Mouse (Mus musculus): Measurements from ENCODE around the gene Robo2.

Gene Robo2

GRCm38 (mm10) chr16:73958524-73958846 is 453.1 kb downstream of the Robo2 start:
- DNase-seq (ENCODE audit: extremely low read depth, insufficient read length, low spot score), result no peak

- no peak for DNase-seq (ENCODE audit: extremely low read depth, insufficient read length, low spot score)
Observed at GRCm38 (mm10) chr16:73957675-73958523, 453.7 kb downstream of the Robo2 start.

GRCm38 (mm10) chr16:73946171-73946570 is 465.5 kb downstream of the Robo2 start:
- DNase-seq (ENCODE audit: extremely low read depth, insufficient read length, low spot score), result no peak

- DNase-seq (ENCODE audit: extremely low read depth, insufficient read length, low spot score), result no peak
Observed at GRCm38 (mm10) chr16:73940211-73940541, 471.4 kb downstream of the Robo2 start.

GRCm38 (mm10) chr16:73939423-73940210 is 472.0 kb downstream of the Robo2 start:
- DNase-seq (ENCODE audit: extremely low read depth, insufficient read length, low spot score), result no peak

- no peak for DNase-seq (ENCODE audit: extremely low read depth, insufficient read length, low spot score)
Observed at GRCm38 (mm10) chr16:73930323-73930722, 481.3 kb downstream of the Robo2 start.

GRCm38 (mm10) chr16:73927481-73927880 is 484.1 kb downstream of the Robo2 start:
- no peak for DNase-seq (ENCODE audit: extremely low read depth, insufficient read length, low spot score)

GRCm38 (mm10) chr16:73915425-73915824 is 496.2 kb downstream of the Robo2 start:
- DNase-seq (ENCODE audit: extremely low read depth, insufficient read length, low spot score), result no peak

GRCm38 (mm10) chr16:73914936-73915335 is 496.7 kb downstream of the Robo2 start:
- no peak for DNase-seq (ENCODE audit: extremely low read depth, insufficient read length, low spot score)

- DNase-seq (ENCODE audit: extremely low read depth, insufficient read length, low spot score), result no peak
Observed at GRCm38 (mm10) chr16:73908504-73908903, 503.1 kb downstream of the Robo2 start.

GRCm38 (mm10) chr16:73896856-73897255 is 514.8 kb downstream of the Robo2 start:
- DNase-seq (ENCODE audit: extremely low read depth, insufficient read length, low spot score), result no peak

- DNase-seq (ENCODE audit: extremely low read depth, insufficient read length, low spot score), result no peak
Observed at GRCm38 (mm10) chr16:73881911-73882310, 529.7 kb downstream of the Robo2 start.

GRCm38 (mm10) chr16:73877973-73878372 is 533.7 kb downstream of the Robo2 start:
- no peak for DNase-seq (ENCODE audit: extremely low read depth, insufficient read length, low spot score)

- DNase-seq (ENCODE audit: extremely low read depth, insufficient read length, low spot score), result no peak
Observed at GRCm38 (mm10) chr16:73874991-73875390, 536.6 kb downstream of the Robo2 start.

GRCm38 (mm10) chr16:73873828-73874558 is 537.6 kb downstream of the Robo2 start:
- DNase-seq (ENCODE audit: extremely low read depth, insufficient read length, low spot score), result no peak

- no peak for DNase-seq (ENCODE audit: extremely low read depth, insufficient read length, low spot score)
Observed at GRCm38 (mm10) chr16:73870296-73870695, 541.3 kb downstream of the Robo2 start.

GRCm38 (mm10) chr16:73869527-73870212 is 542.0 kb downstream of the Robo2 start:
- no peak for DNase-seq (ENCODE audit: extremely low read depth, insufficient read length, low spot score)

- DNase-seq (ENCODE audit: extremely low read depth, insufficient read length, low spot score), result no peak
Observed at GRCm38 (mm10) chr16:73864625-73865024, 547.0 kb downstream of the Robo2 start.

- no peak for DNase-seq (ENCODE audit: extremely low read depth, insufficient read length, low spot score)
Observed at GRCm38 (mm10) chr16:73863748-73864147, 547.9 kb downstream of the Robo2 start.

GRCm38 (mm10) chr16:73858717-73859116 is 552.9 kb downstream of the Robo2 start:
- DNase-seq (ENCODE audit: extremely low read depth, insufficient read length, low spot score), result no peak

- DNase-seq (ENCODE audit: extremely low read depth, insufficient read length, low spot score), result no peak
Observed at GRCm38 (mm10) chr16:73855821-73856220, 555.8 kb downstream of the Robo2 start.

Data from 3134 (cell line).